Mouse (Mus musculus) granulocyte monocyte progenitor cell, adult 5-6 weeks (primary cell): ENCODE data around the gene Atoh1. TPM values are rescaled to one million over a fixed set of nuclear protein-coding genes. Genes with fewer than 3 reads are reported as not detected.

Experiments
- ATAC-seq: replicated peaks from 2 replicates; pipeline ENCODE4 v1.8.0; 2016; ENCODE audit warnings: mild to moderate bottlenecking, moderate TSS enrichment, inconsistent platforms; ENCODE audit not compliant: poor library complexity, severe bottlenecking
- total RNA-seq, 2 experiments: library from RNA; stranded (forward) in 1 of 2; stranded (reverse) in 1 of 2; fragments of 200-712, 200-1000 nt in 1 of 2; fragments of >200 nt in 1 of 2; fragmentation: Nextera tagmentation in 1 of 2; gene quantifications; 2 replicates each; pipeline ENCODE4 v1.2.3; 2014 to 2017

The Atoh1 gene
- total RNA-seq, 2 experiments from 2014 or later: not detected

- no peak for ATAC-seq
Measured at GRCm38 (mm10) chr6:64773430-64773829, 44.5 kb downstream of the Atoh1 start.
